Mouse (Mus musculus) spleen, adult 2 months (tissue): ENCODE measurements at regions not wholly inside any gene's neighbourhood (a gene's known extent, or its start where the extent isn't known, plus 50 kb on each side); places are given as distances from the start of the nearest gene placed in this dataset.

Experiments
- DNase-seq, 2 experiments: peaks; one replicate each; pipeline versions ENCODE4 v3.0.0 to v3.0.0-alpha.2; 2012 to 2021; ENCODE audit warnings: low spot score in 2 of 2, low read depth in 1 of 2
- H3K27ac ChIP-seq: fragments of 200-500 bp; 2 replicates; pipeline ENCODE4 v1.5.1; 2012; ENCODE audit warnings: low read length, inconsistent platforms; ENCODE audit not compliant: insufficient read depth
- H3K27me3 ChIP-seq: fragments of 200-500 bp; 2 replicates; pipeline ENCODE4 v1.6.1; 2012; ENCODE audit warnings: mild to moderate bottlenecking, moderate library complexity, low read length, inconsistent platforms; ENCODE audit not compliant: control insufficient read depth, insufficient read depth
- H3K36me3 ChIP-seq: fragments of 200-500 bp; 2 replicates; pipeline ENCODE4 v1.6.1; 2012; ENCODE audit warnings: mild to moderate bottlenecking, low read length, inconsistent platforms; ENCODE audit not compliant: control insufficient read depth, insufficient read depth
- H3K4me1 ChIP-seq: fragments of 200-500 bp; 2 replicates; pipeline ENCODE4 v1.6.1; 2011; ENCODE audit warnings: inconsistent platforms; ENCODE audit not compliant: control insufficient read depth, insufficient read depth, insufficient read length
- H3K4me3 ChIP-seq: fragments of 200-500 bp; 2 replicates; pipeline ENCODE4 v1.5.1; 2011; ENCODE audit warnings: mild to moderate bottlenecking, inconsistent platforms; ENCODE audit not compliant: insufficient read depth, insufficient read length; ENCODE audit errors: extremely low read depth
- CTCF ChIP-seq: fragments of 200-500 bp; IDR thresholded peaks from 2 replicates; pipeline ENCODE4 v1.5.1; 2011; ENCODE audit warnings: mild to moderate bottlenecking, inconsistent platforms; ENCODE audit not compliant: insufficient read depth, insufficient read length, insufficient replicate concordance; ENCODE audit errors: extremely low read depth
- POLR2A ChIP-seq: fragments of 200-500 bp; IDR thresholded peaks from 2 replicates; pipeline ENCODE4 v1.6.1; 2011; ENCODE audit warnings: low read depth, low read length, inconsistent platforms
- WGBS: fragments of 180-500 bp; shearing (Covaris S2); methylation state at CpG from one replicate; pipeline ENCODE4 v1.1.7; 2018; 5-methylcytosine and 5-hydroxymethylcytosine counted together

DNA sequence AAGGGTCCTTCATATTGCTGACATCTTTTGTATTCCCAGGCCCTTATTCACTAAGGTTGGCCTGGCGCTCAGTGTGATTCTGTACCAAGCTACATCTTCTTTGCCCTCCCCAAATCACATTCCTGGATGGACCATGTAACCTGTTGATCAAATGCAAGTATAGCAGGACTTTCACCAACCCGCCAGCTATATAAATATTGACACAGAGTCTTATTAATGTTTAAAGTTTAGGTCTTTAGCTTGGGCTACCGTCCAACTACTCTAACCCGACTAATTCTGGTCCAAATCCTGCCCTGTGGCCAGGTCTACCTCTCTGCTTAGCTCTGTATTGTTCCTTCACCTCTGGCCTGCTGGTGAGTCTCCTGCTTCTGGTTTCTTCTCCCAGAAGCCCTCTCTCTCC is 131.2 kb upstream of the Lnx1 start:
- Histone ChIP-seq H3K27ac (no peak overlapping the region), H3K4me3 (no peak overlapping the region), H3K4me1 (no peaks in the 10 kb centered on the region), H3K36me3 (no peaks in the 10 kb centered on the region), H3K27me3 (no peaks in the 10 kb centered on the region)
- DNase-seq = no peak
- 90% methylated on average over 4 of the region's 4 CpGs for WGBS
- no peak for TF ChIP-seq CTCF
- no peak for TF ChIP-seq POLR2A

DNA sequence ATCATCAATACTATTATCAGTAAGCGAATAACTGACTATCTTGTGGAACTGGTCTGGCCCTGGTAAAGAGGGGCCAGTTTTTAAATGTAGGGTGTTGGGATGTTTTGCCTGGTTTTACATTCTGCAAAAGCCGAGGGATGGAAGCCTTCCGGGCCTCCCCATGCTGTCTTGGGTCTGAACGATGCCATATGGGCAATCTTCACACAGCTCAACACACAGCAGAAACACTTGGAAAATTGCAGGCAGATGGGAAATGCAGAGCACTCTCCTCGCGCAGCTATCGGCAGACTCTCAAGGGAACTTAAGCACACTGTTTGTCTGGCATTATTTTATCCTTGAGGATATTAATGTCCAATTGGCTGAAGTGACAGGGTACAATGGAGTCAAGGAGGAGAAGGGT is 129.3 kb upstream of the Lnx1 start:
- no peak overlapping the region for H3K27ac ChIP-seq
- H3K27me3 ChIP-seq = no peaks in the 10 kb centered on the region
- H3K4me1 ChIP-seq = no peaks in the 10 kb centered on the region
- TF ChIP-seq POLR2A (no peak), CTCF (no peak)
- WGBS = 93% methylated on average over 7 of the region's 7 CpGs
- no peaks in the 10 kb centered on the region for H3K36me3 ChIP-seq
- no peak overlapping the region for H3K4me3 ChIP-seq
- no peak for DNase-seq

DNA sequence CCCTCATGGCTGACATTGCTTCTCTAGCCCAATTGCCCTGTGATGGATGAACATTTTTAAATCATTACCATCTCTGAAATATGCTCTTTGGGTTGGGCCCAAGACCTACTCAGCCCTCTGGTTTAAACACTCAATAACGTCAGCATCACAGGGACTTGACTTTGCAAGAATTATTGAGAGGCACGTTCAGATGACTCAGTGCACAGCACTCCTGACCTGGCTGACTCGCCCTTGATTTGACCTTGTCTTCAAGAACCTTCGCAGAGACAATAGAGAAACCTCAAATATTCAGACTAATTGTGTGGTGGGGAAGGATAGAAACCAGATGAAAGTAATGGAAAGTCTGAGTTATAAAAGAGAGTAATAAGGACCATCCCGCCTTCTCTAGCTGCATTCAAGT is 127.9 kb upstream of the Lnx1 start:
- H3K4me3 ChIP-seq = no peak overlapping the region
- no peak for DNase-seq
- 86% methylated on average over 5 of the region's 5 CpGs for WGBS
- no peaks in the 10 kb centered on the region for H3K27me3 ChIP-seq
- H3K36me3 ChIP-seq = no peaks in the 10 kb centered on the region
- H3K4me1 ChIP-seq = no peaks in the 10 kb centered on the region
- TF ChIP-seq POLR2A (no peak), CTCF (no peak)
- H3K27ac ChIP-seq = no peak overlapping the region

DNA sequence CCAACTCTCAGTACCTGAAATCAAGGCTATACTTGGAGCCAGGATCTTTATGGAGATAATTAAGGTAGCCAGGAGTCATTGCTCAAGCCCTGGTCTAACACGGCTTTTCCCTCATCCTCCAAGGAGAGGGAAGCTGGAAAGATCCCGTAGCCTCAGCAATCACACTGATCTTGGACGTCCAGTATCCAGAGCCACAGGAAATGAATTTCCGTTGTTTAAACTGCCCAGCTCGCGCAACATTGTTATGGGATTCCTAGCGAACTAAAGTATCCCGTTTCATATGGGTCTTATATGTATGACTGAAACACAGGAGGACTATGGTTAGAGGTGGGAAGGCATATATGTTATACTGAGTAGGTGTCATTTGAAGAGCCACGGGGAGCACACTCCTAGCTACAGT is 126.3 kb upstream of the Lnx1 start:
- H3K4me1 ChIP-seq = no peaks in the 10 kb centered on the region
- TF ChIP-seq POLR2A (no peak), CTCF (no peak)
- no peaks in the 10 kb centered on the region for H3K36me3 ChIP-seq
- DNase-seq = no peak
- H3K4me3 ChIP-seq = no peak overlapping the region
- H3K27me3 ChIP-seq = no peaks in the 10 kb centered on the region
- WGBS = 92% methylated on average over 9 of the region's 9 CpGs
- H3K27ac ChIP-seq = no peak overlapping the region

DNA sequence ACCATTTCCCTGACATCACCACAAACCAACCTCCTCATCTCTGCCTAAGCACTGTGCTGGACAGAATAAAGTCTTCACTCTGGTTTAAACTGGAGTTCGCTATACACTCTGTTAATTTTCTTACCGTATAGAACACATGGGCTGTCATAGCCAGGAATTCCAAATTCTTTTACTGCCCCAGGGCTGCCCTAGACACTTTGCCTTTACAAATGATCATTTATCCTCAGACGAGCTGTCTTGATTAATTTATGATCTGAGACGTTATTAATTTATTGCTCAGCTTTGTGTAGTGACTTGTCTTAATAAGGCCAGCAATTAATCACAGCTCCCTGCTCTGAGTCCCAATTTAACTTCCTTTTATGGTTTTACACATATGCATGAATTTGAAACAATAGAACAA is 125.2 kb upstream of the Lnx1 start:
- Histone ChIP-seq H3K36me3 (no peaks in the 10 kb centered on the region), H3K27ac (no peak overlapping the region), H3K27me3 (no peaks in the 10 kb centered on the region), H3K4me1 (no peaks in the 10 kb centered on the region), H3K4me3 (no peak overlapping the region)
- 68% methylated on average over 4 of the region's 4 CpGs for WGBS
- no peak for DNase-seq
- TF ChIP-seq POLR2A = no peak
- TF ChIP-seq CTCF = no peak

DNA sequence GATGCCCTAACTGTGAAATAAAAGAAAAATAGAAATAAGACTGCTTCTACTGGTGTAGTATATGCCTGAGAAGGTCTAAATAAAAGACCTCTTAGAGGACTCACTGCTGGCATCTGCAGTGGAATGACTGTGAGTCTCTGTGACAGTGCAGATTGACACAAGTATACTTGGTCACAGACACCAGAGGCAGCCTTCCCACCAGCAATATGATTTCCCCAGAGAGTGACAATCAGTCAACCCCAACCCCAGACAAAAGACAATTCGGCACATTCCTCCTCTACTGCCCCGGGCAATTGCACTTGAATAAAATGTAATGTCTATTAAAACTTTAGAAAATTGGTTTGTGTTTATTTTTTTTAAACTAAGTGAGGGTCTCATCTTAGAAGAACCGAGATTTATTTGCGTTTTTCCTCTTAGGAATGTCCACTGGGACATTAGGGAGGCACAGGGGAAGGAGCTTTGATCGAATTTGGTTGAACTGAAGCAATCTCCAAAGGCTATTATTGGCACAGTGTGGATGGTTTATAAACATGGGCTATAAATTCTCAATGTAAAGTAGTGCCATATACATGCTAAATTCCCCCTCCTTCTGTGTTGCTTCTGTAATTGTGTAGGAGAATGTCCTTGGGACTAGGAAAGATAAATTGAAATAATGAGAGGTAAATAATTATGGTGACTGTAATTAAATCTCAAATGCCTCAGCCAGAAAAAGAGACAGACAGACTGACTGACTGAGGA is 123.0 kb upstream of the Lnx1 start:
- TF ChIP-seq POLR2A (no peak), CTCF (no peak)
- no peaks in the 10 kb centered on the region for H3K4me1 ChIP-seq
- no peaks in the 10 kb centered on the region for H3K27me3 ChIP-seq
- H3K36me3 ChIP-seq = no peaks in the 10 kb centered on the region
- no peak overlapping the region for H3K4me3 ChIP-seq
- no peak for DNase-seq
- H3K27ac ChIP-seq = no peak overlapping the region
- 79% methylated on average over 5 of the region's 5 CpGs for WGBS

DNA sequence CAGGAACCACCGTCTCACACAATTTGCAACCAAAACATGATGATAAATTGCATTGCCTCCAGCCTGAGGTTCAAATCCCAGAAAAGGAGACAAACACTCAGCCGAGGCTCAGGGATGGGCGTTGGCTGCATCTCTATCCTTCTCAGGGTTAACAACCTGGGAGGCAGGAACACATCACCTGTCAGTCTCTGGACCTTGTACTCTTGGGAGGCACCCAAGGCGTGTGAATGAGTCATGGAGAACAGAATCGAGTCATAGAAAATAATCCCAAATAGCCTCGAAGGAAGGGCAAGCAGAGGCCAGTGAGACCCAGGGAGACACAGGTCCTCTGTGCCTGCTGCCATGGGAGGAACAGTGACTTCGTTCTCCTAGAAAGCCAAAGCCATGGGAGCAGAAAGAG is 121.0 kb upstream of the Lnx1 start:
- Histone ChIP-seq H3K4me1 (no peaks in the 10 kb centered on the region), H3K4me3 (no peak overlapping the region), H3K27ac (no peak overlapping the region), H3K36me3 (no peaks in the 10 kb centered on the region), H3K27me3 (no peaks in the 10 kb centered on the region)
- DNase-seq = no peak
- TF ChIP-seq CTCF = no peak
- no peak for TF ChIP-seq POLR2A
- WGBS = 84% methylated on average over 7 of the region's 7 CpGs
